Mouse (Mus musculus) limb, embryonic 13.5 days (tissue): ENCODE measurements around the gene Eppin. TPM values are rescaled to one million over a fixed set of nuclear protein-coding genes. Genes with fewer than 3 reads are reported as not detected.

Experiments used
- ATAC-seq: fragments of 200-750 bp; cut with Nextera tagmentation; 2 replicates; pipeline ENCODE4 v1.8.0; 2017; ENCODE audit warnings: low read depth, moderate number of reproducible peaks, moderate TSS enrichment; ENCODE audit not compliant: low FRiP score
- H3K27ac ChIP-seq: fragments of 300-500 bp; sonication (generic); 2 replicates; pipeline ENCODE4 v1.5.1; 2015; ENCODE audit warnings: inconsistent platforms, mild to moderate bottlenecking, moderate library complexity
- H3K27me3 ChIP-seq: fragments of 300-500 bp; sonication (generic); 2 replicates; pipeline ENCODE4 v1.6.1; 2015; ENCODE audit warnings: mild to moderate bottlenecking, inconsistent platforms
- H3K36me3 ChIP-seq: fragments of 300-500 bp; sonication (generic); 2 replicates; pipeline ENCODE4 v1.6.1; 2015; ENCODE audit warnings: inconsistent platforms, mild to moderate bottlenecking, moderate library complexity
- H3K4me1 ChIP-seq: fragments of 300-500 bp; sonication (generic); 2 replicates; pipeline ENCODE4 v1.6.1; 2015; ENCODE audit warnings: inconsistent platforms
- H3K4me2 ChIP-seq: fragments of 300-500 bp; sonication (generic); replicated peaks from 2 replicates; pipeline ENCODE4 v1.6.1; 2015; ENCODE audit warnings: inconsistent platforms, mild to moderate bottlenecking, moderate library complexity
- H3K4me3 ChIP-seq: fragments of 300-500 bp; sonication (generic); 2 replicates; pipeline ENCODE4 v1.5.1; 2015; ENCODE audit warnings: moderate library complexity, mild to moderate bottlenecking, inconsistent platforms
- H3K9ac ChIP-seq: fragments of 300-500 bp; sonication (generic); 2 replicates; pipeline ENCODE4 v1.6.1; 2015; ENCODE audit warnings: mild to moderate bottlenecking, inconsistent platforms
- H3K9me3 ChIP-seq: fragments of 300-500 bp; sonication (generic); 2 replicates; pipeline ENCODE4 v1.6.1; 2016; ENCODE audit warnings: inconsistent platforms
- WGBS: fragments of 180-500 bp; shearing (Covaris S2); methylation state at CpG from one replicate; pipeline ENCODE4 v1.1.7; 2015; 5-methylcytosine and 5-hydroxymethylcytosine counted together
- polyA plus RNA-seq: library from polyadenylated mRNA; unstranded; fragments of >200 nt; fragmentation: Nextera tagmentation; extraction: Ambion mirVana; gene quantifications from 2 replicates; pipeline ENCODE4 v1.2.1, GENCODE M21; 2015

Eppin gene
- polyA plus RNA-seq, 1 experiment from 2014 or later = not detected

GRCm38 (mm10) chr2:164558426-164558825 is 35.0 kb downstream of the Eppin start:
- H3K36me3 ChIP-seq = no peaks in the 10 kb centered on the region
- no peak overlapping the region for H3K4me3 ChIP-seq
- ATAC-seq = no peak
- no peak overlapping the region for H3K27ac ChIP-seq
- H3K4me2 ChIP-seq = no peak overlapping the region
- peaks cover 12% of the 10 kb centered on the region for H3K27me3 ChIP-seq
- peaks cover 13% of the 10 kb centered on the region for H3K4me1 ChIP-seq
- 79% methylated on average over 8 of the region's 8 CpGs for WGBS
- no peak overlapping the region for H3K9ac ChIP-seq
- no peaks in the 10 kb centered on the region for H3K9me3 ChIP-seq

DNA sequence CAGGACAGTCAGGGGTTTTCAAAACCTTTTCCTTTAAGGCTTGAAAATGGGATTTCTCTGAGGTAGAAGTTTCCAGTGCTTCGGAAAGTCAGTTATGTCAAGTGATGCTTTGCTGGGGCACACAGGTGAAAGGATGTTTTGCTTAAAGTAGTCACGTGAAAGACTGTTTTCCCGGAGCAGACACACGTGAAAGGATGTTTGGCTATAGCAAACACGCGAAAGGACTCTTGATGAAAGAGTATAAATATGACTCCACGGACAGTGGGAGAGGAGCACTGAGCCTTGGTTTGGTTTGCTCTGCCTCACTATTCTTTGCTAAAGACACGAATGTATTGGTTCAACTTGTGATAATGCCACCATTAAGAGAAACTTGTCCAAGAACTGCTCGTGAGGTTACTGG is 41.9 kb downstream of the Eppin start:
- no peaks in the 10 kb centered on the region for H3K9me3 ChIP-seq
- peaks cover 11% of the 10 kb centered on the region; the same call in 1 of the 2 replicates for H3K27me3 ChIP-seq
- H3K4me3 ChIP-seq = no peak overlapping the region
- no peak overlapping the region for H3K27ac ChIP-seq
- H3K36me3 ChIP-seq = no peaks in the 10 kb centered on the region
- no peak overlapping the region for H3K9ac ChIP-seq
- no peak for ATAC-seq
- WGBS = 88% methylated on average over 9 of the region's 9 CpGs
- 0 out of 2 replicates have a peak, but pooled peaks cover 6% of the 10 kb centered on the region for H3K4me1 ChIP-seq
- H3K4me2 ChIP-seq = no peak overlapping the region

DNA sequence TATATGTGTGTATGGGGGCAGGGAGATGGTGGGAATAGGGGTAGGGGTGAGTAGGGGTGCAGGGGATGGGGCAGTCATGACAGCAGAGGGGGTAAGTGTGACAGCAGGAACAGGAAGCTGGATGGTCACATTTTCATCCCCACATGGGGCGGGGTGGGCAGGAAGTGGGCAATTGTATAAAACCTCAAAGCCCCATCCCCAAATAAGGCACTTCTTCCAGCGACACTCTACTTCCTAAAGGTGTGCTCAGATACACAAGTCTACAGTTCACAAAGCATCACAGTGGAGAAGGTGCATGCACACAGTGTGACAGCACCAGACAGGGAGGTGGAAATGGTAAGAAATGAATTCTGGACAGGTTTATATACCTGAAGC is 42.5 kb downstream of the Eppin start:
- WGBS = 78% methylated on average over 2 of the region's 2 CpGs
- no peak overlapping the region; the same call in 1 of the 2 replicates for H3K9ac ChIP-seq
- H3K36me3 ChIP-seq = no peaks in the 10 kb centered on the region
- H3K27ac ChIP-seq = no peak overlapping the region
- H3K4me2 ChIP-seq = no peak overlapping the region
- H3K27me3 ChIP-seq = peaks cover 11% of the 10 kb centered on the region; the same call in 1 of the 2 replicates
- no peaks in the 10 kb centered on the region for H3K9me3 ChIP-seq
- 0 out of 2 replicates have a peak, but pooled peaks cover 6% of the 10 kb centered on the region for H3K4me1 ChIP-seq
- ATAC-seq = no peak
- no peak overlapping the region for H3K4me3 ChIP-seq

- peaks cover 11% of the 10 kb centered on the region; the same call in 1 of the 2 replicates for H3K27me3 ChIP-seq
These were observed 43.2 kb downstream of the Eppin start for GRCm38 (mm10) chr2:164549963-164550894.

GRCm38 (mm10) chr2:164549338-164549737 is 44.1 kb downstream of the Eppin start:
- 49% methylated on average over 4 of the region's 4 CpGs for WGBS
- Histone ChIP-seq H3K9ac (no peak overlapping the region), H3K4me3 (no peak overlapping the region), H3K4me2 (no peak overlapping the region), H3K36me3 (no peaks in the 10 kb centered on the region), H3K27ac (no peak overlapping the region), H3K9me3 (no peaks in the 10 kb centered on the region), H3K4me1 (0 out of 2 replicates have a peak, but pooled peaks cover 6% of the 10 kb centered on the region), H3K27me3 (peaks cover 11% of the 10 kb centered on the region; the same call in 1 of the 2 replicates)
- ATAC-seq = no peak

More at GRCm38 (mm10) chr2:164549963-164550894, 43.2 kb downstream of the Eppin start:
- no peaks in the 10 kb centered on the region for H3K36me3 ChIP-seq
- 0 out of 2 replicates have a peak overlapping the region, but pooled peaks have one; percentile 11 for H3K4me2 ChIP-seq
- no peaks in the 10 kb centered on the region for H3K9me3 ChIP-seq
- no peak for ATAC-seq
- 27% methylated on average over 10 of the region's 10 CpGs for WGBS
- no peak overlapping the region for H3K4me3 ChIP-seq
- no peak overlapping the region for H3K27ac ChIP-seq
- H3K4me1 ChIP-seq = 0 out of 2 replicates have a peak, but pooled peaks cover 6% of the 10 kb centered on the region
- H3K9ac ChIP-seq = peak overlapping the region; percentile 43; the same call in 1 of the 2 replicates

DNA sequence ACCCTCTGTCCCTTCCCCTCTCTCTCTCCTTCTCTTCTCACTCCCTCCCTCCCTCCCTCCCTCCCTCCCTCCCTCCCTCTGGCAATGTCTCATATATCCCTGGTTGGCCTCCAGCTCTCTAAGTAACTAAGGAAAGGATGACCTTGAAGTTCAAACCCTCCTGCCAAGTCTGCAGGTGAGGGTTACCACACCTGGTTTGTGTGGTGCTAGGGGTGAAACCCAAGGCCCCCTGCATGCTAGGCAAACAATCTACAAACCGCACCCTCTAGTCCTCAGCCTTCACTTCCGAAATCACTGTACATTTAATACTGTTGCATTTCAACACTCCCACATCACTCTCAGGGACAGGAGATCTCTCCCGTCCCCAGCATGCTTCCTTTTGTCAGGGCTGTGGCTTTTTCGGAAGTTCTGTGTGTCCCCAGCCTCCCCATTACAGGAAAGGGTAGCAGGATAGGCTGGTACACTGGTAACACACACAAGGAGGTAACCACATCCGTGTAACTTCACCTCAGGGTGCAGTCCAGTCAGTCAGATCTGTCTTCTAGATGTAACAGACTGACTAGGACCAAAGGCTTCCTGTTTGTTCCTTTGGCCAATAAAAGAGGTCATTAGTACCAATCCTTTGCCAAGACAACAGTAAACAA is 48.8 kb downstream of the Eppin start:
- no peak; the same call in 1 of the 2 replicates for ATAC-seq
- Histone ChIP-seq H3K36me3 (no peaks in the 10 kb centered on the region), H3K4me2 (no peak overlapping the region), H3K4me1 (peaks cover 7% of the 10 kb centered on the region; the same call in 1 of the 2 replicates), H3K9me3 (peaks cover 7% of the 10 kb centered on the region; the same call in 1 of the 2 replicates), H3K4me3 (no peak overlapping the region), H3K27ac (no peak overlapping the region), H3K9ac (no peak overlapping the region), H3K27me3 (peaks cover 4% of the 10 kb centered on the region; the same call in 1 of the 2 replicates)
- WGBS = 48% methylated on average over 5 of the region's 5 CpGs

- Histone ChIP-seq H3K4me1 (peaks cover 7% of the 10 kb centered on the region; the same call in 1 of the 2 replicates), H3K9me3 (peaks cover 7% of the 10 kb centered on the region; the same call in 1 of the 2 replicates), H3K4me3 (no peak overlapping the region), H3K4me2 (no peak overlapping the region), H3K9ac (no peak overlapping the region), H3K36me3 (no peaks in the 10 kb centered on the region), H3K27me3 (no peaks in the 10 kb centered on the region), H3K27ac (no peak overlapping the region)
- ATAC-seq = no peak
- 66% methylated on average over 2 of the region's 2 CpGs for WGBS
These were observed 49.6 kb downstream of the Eppin start for GRCm38 (mm10) chr2:164543745-164544144.

- ATAC-seq = no peak
- no peaks in the 10 kb centered on the region for H3K36me3 ChIP-seq
- H3K27me3 ChIP-seq = no peaks in the 10 kb centered on the region
- peaks cover 7% of the 10 kb centered on the region; the same call in 1 of the 2 replicates for H3K9me3 ChIP-seq
- no peak overlapping the region for H3K9ac ChIP-seq
- no peak overlapping the region for H3K4me2 ChIP-seq
- H3K4me3 ChIP-seq = no peak overlapping the region
- peaks cover 7% of the 10 kb centered on the region; the same call in 1 of the 2 replicates for H3K4me1 ChIP-seq
- 79% methylated on average over 7 of the region's 7 CpGs for WGBS
- no peak overlapping the region for H3K27ac ChIP-seq
These were observed 50.8 kb downstream of the Eppin start for GRCm38 (mm10) chr2:164542598-164542997.

- Histone ChIP-seq H3K4me3 (no peak overlapping the region), H3K27me3 (no peaks in the 10 kb centered on the region), H3K4me1 (peaks cover 7% of the 10 kb centered on the region; the same call in 1 of the 2 replicates), H3K4me2 (no peak overlapping the region), H3K36me3 (no peaks in the 10 kb centered on the region), H3K9ac (no peak overlapping the region), H3K9me3 (peaks cover 7% of the 10 kb centered on the region; the same call in 1 of the 2 replicates), H3K27ac (no peak overlapping the region)
- no peak for ATAC-seq
- WGBS = 75% methylated on average over 5 of the region's 5 CpGs
These were observed 51.3 kb downstream of the Eppin start for GRCm38 (mm10) chr2:164542132-164542531.

DNA sequence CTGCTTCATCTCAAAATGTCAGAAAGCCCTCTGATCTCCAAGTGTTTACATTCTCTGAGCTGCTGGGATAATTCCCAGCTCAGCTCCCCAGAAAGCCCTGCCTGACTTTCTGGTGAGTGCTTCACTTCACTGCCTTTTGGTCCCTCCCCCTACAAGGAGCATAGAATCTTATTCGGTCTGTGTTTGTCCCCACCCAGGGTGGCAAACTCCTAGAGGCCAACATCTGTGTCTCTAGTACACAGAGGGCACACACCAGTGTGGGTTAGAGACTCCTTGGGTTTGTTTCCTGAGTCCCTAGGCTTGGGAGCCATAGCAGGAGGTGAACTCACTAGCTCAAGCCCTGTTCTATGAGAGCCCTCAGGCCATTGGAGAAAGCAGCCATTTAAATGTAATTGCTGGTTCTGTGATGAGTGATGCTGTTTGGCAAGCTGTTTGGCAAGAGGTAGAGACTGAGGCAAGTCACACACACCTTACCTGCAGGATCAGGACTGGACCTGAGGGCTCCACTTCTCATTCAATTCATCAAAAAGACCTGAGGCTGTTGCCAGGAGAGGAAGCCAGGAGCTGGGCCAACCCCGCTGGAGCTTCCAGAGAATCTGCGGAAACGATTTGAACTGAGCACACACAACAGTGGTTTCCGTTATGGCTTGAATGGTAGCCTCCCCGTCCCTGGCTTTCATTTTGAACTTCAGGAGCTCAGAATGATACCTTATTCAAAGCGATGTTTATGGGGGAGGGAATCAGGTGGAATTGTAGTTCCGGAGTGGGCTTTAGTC is 52.6 kb downstream of the Eppin start:
- H3K4me1 ChIP-seq = peaks cover 7% of the 10 kb centered on the region; the same call in 1 of the 2 replicates
- peaks cover 7% of the 10 kb centered on the region; the same call in 1 of the 2 replicates for H3K9me3 ChIP-seq
- 41% methylated on average over 8 of the region's 8 CpGs for WGBS
- ATAC-seq = no peak
- no peak overlapping the region for H3K4me3 ChIP-seq
- no peak overlapping the region for H3K9ac ChIP-seq
- no peak overlapping the region for H3K27ac ChIP-seq
- no peak overlapping the region for H3K4me2 ChIP-seq
- H3K36me3 ChIP-seq = no peaks in the 10 kb centered on the region
- no peaks in the 10 kb centered on the region for H3K27me3 ChIP-seq
